Mouse (Mus musculus): ENCODE measurements around the gene Lipn. TPM values are rescaled to one million over a fixed set of nuclear protein-coding genes. Genes with fewer than 3 reads are reported as not detected.

Lipn gene
- total RNA-seq, 2 experiments from 2014 or later = not detected

Small RNA genes lying within 50 kb of the gene (microRNA-seq; reads per million reads assigned to microRNA genes)
- gene Gm23334 = 0 reads per million in 2 experiments

Other genes with a start within 250 kb of the Lipn start
- gene Lipf, start 106.2 kb upstream of the Lipn start, total RNA-seq (2021) = not detected
- gene Lipk, start 59.1 kb upstream of the Lipn start, total RNA-seq (2021) = not detected
- gene Lipm, start 33.6 kb downstream of the Lipn start, total RNA-seq (2021) = not detected
- gene Ankrd22, start 98.7 kb downstream of the Lipn start, total RNA-seq (2021) = not detected
- 1 to 10 TPM; 2.3 to 2.6 TPM for gene Stambpl1, start 124.9 kb downstream of the Lipn start, total RNA-seq (2021)
- 100 to 1,000 TPM; 517 to 534 TPM for gene Acta2, start 188.2 kb downstream of the Lipn start, total RNA-seq (2021)
- gene Fas, start 223.3 kb downstream of the Lipn start, total RNA-seq (2021) = 1 to 10 TPM; 2.0 to 3.7 TPM